Mouse (Mus musculus): ENCODE data around the gene Tfeb. TPM values are rescaled to one million over a fixed set of nuclear protein-coding genes. Genes with fewer than 3 reads are reported as not detected.

Gene Tfeb
- polyA plus RNA-seq, 1 experiment, result 51.1 TPM

GRCm38 (mm10) chr17:47707961-47708360 is 28.9 kb upstream of the Tfeb start:
- Histone ChIP-seq H3K4me1 (ENCODE audit: control insufficient read depth, insufficient read depth, low read length) (no peaks in the 10 kb centered on the region), H3K4me3 (replicated peaks; ENCODE audit: extremely low read depth, low read depth, low read length) (no peak overlapping the region)
- WGBS, result 73% methylated on average over 3 of the region's 3 CpGs
- no peak for DNase-seq
- TF ChIP-seq POLR2A (IDR thresholded peaks at IDR 0.05; ENCODE audit: borderline replicate concordance, extremely low read depth, low read depth, low read length) (no peak), CTCF (IDR thresholded peaks at IDR 0.05; ENCODE audit: insufficient read depth, low read length) (no peak)

GRCm38 (mm10) chr17:47708972-47709371 is 27.9 kb upstream of the Tfeb start:
- H3K4me3 ChIP-seq (replicated peaks; ENCODE audit: extremely low read depth, low read depth, low read length), result no peak overlapping the region
- WGBS, result 60% methylated on average over 4 of the region's 4 CpGs
- H3K4me1 ChIP-seq (ENCODE audit: control insufficient read depth, insufficient read depth, low read length), result no peaks in the 10 kb centered on the region
- DNase-seq, result no peak
- TF ChIP-seq CTCF (IDR thresholded peaks at IDR 0.05; ENCODE audit: insufficient read depth, low read length), result no peak
- TF ChIP-seq POLR2A (IDR thresholded peaks at IDR 0.05; ENCODE audit: borderline replicate concordance, extremely low read depth, low read depth, low read length), result no peak

DNA sequence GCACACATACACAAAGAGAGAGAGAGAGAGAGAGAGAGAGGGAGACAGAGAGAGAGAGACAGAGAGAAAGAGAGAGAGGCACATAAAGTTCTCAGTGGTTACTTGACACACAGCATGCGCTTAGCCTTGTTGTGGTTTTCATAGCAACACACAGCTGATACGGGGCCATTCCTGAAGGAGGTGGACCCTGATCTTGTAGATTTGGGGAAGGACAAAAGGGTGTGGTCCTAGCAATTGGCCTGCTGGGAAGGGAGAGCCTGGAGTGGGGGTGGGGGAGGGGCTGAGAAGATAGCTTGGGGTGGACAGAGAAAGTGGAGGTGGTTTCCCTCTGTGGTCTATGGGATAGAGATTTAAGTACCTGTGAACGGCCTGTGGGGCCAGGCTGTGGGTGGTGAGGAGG is 26.8 kb upstream of the Tfeb start:
- no peaks in the 10 kb centered on the region for H3K4me1 ChIP-seq (ENCODE audit: control insufficient read depth, insufficient read depth, low read length)
- no peak overlapping the region for H3K4me3 ChIP-seq (replicated peaks; ENCODE audit: extremely low read depth, low read depth, low read length)
- TF ChIP-seq CTCF (IDR thresholded peaks at IDR 0.05; ENCODE audit: insufficient read depth, low read length) (no peak), POLR2A (IDR thresholded peaks at IDR 0.05; ENCODE audit: borderline replicate concordance, extremely low read depth, low read depth, low read length) (no peak)
- WGBS, result 68% methylated on average over 3 of the region's 3 CpGs
- DNase-seq, result no peak

DNA sequence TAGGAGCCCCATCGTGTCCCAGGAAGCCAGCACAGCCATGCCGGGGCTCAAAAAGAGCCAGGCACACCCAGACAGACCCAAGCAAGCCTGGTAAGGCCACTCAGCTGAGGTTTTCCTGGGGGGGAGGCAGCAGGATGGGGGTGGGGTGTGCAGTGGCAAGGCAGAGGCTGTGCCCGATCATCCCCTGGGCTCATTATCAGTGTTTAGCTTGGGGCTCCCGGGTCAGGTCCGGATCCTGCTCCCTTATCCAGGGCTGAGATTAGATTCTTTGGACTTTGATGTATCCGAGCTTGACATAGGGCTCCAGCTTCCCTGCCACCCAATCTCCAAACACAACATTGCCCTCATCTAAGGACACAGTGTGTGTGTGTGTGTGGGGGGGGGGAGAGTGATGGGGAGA is 24.9 kb upstream of the Tfeb start:
- TF ChIP-seq CTCF (IDR thresholded peaks at IDR 0.05; ENCODE audit: insufficient read depth, low read length), result no peak
- no peak for TF ChIP-seq POLR2A (IDR thresholded peaks at IDR 0.05; ENCODE audit: borderline replicate concordance, extremely low read depth, low read depth, low read length)
- Histone ChIP-seq H3K4me1 (ENCODE audit: control insufficient read depth, insufficient read depth, low read length) (no peaks in the 10 kb centered on the region), H3K4me3 (replicated peaks; ENCODE audit: extremely low read depth, low read depth, low read length) (no peak overlapping the region)
- 48% methylated on average over 6 of the region's 6 CpGs for WGBS
- no peak for DNase-seq

DNA sequence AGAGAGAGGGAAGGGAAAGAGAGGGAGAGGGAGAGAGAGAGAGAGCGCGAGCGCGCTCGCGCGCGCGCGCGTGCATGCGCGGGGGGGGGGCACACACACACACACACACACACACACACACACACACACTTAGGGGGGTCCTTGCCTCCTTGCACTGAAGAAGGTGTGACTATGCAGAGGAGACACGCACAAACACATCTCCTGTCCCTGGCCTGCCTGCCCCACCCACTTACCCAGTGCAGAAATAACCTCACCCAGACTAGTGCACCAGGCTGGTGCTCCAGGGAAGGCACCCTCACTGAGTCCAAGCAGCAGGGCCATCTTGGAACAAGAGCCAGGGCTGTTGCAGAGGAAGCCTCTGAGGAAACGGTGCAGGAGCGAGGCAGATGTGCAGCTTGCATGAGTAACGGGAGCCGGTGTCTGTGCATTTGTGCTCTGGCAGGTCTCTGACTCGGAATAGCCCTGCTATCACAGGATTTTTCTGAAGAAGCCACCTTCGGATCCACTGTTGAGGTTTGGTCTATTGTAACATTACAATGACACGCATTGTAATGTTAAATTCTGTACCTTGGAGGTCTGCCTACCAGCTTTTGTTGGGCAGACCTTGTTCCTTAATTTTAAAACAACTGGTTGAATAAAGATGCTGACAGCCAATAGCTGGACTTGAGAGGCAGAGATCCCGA is 23.8 kb upstream of the Tfeb start:
- H3K4me3 ChIP-seq (replicated peaks; ENCODE audit: extremely low read depth, low read depth, low read length), result no peak overlapping the region
- no peak for DNase-seq
- 61% methylated on average over 16 of the region's 22 CpGs for WGBS
- no peaks in the 10 kb centered on the region for H3K4me1 ChIP-seq (ENCODE audit: control insufficient read depth, insufficient read depth, low read length)
- no peak for TF ChIP-seq POLR2A (IDR thresholded peaks at IDR 0.05; ENCODE audit: borderline replicate concordance, extremely low read depth, low read depth, low read length)
- no peak for TF ChIP-seq CTCF (IDR thresholded peaks at IDR 0.05; ENCODE audit: insufficient read depth, low read length)

- no peak for DNase-seq
- TF ChIP-seq POLR2A (IDR thresholded peaks at IDR 0.05; ENCODE audit: borderline replicate concordance, extremely low read depth, low read depth, low read length) (no peak), CTCF (IDR thresholded peaks at IDR 0.05; ENCODE audit: insufficient read depth, low read length) (no peak)
- WGBS, result 41% methylated on average over 3 of the region's 3 CpGs
- Histone ChIP-seq H3K4me1 (ENCODE audit: control insufficient read depth, insufficient read depth, low read length) (no peaks in the 10 kb centered on the region), H3K4me3 (replicated peaks; ENCODE audit: extremely low read depth, low read depth, low read length) (no peak overlapping the region)
These were observed 21.8 kb upstream of the Tfeb start for GRCm38 (mm10) chr17:47715037-47715436.

DNA sequence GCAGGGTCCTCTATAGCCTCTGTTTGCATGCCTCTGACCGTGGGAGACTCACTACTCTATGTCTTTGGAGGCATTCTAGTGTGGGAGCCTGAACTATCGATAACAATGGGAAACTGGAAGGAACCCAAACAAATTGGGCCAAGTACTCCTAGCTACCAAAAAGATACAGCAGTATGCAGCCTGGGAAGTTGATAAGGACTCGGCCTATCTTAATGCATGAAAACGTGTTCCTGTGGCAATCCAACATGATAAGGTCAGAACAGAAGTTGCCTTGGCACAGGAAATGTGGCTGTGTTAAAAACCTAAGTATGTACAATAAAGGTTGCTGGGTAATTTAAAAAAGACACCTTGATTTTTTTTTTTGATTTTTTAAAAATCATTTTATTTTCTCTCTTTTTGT is 15.6 kb upstream of the Tfeb start:
- H3K4me1 ChIP-seq (ENCODE audit: control insufficient read depth, insufficient read depth, low read length), result no peaks in the 10 kb centered on the region
- no peak for DNase-seq
- 47% methylated on average over 4 of the region's 4 CpGs for WGBS
- no peak overlapping the region for H3K4me3 ChIP-seq (replicated peaks; ENCODE audit: extremely low read depth, low read depth, low read length)
- no peak for TF ChIP-seq POLR2A (IDR thresholded peaks at IDR 0.05; ENCODE audit: borderline replicate concordance, extremely low read depth, low read depth, low read length)
- TF ChIP-seq CTCF (IDR thresholded peaks at IDR 0.05; ENCODE audit: insufficient read depth, low read length), result no peak

GRCm38 (mm10) chr17:47726566-47726965 is 10.3 kb upstream of the Tfeb start, which contains the start of gene Pgc:
TSS of gene Pgc (plus strand) at chr17:47726842.
- 58% methylated on average over 11 of the region's 11 CpGs for WGBS

GRCm38 (mm10) chr17:47730633-47731575 is 5.9 kb upstream of the Tfeb start:
- TF ChIP-seq CTCF (IDR thresholded peaks at IDR 0.05; ENCODE audit: insufficient read depth, low read length) (no peak), POLR2A (IDR thresholded peaks at IDR 0.05; ENCODE audit: borderline replicate concordance, extremely low read depth, low read depth, low read length) (no peak)
- DNase-seq, result no peak
- H3K4me3 ChIP-seq (replicated peaks; ENCODE audit: extremely low read depth, low read depth, low read length), result no peak overlapping the region
- WGBS, result 47% methylated on average over 24 of the region's 24 CpGs
- H3K4me1 ChIP-seq (ENCODE audit: control insufficient read depth, insufficient read depth, low read length), result no peaks in the 10 kb centered on the region

More at GRCm38 (mm10) chr17:47726566-47726965, 10.3 kb upstream of the Tfeb start, which contains the start of gene Pgc:
- H3K4me3 ChIP-seq (replicated peaks; ENCODE audit: extremely low read depth, low read depth, low read length), result no peak within 1 kb of the TSS
- no peak for DNase-seq
- no peaks in the 10 kb centered on the region for H3K4me1 ChIP-seq (ENCODE audit: control insufficient read depth, insufficient read depth, low read length)
- TF ChIP-seq POLR2A (IDR thresholded peaks at IDR 0.05; ENCODE audit: borderline replicate concordance, extremely low read depth, low read depth, low read length), result no peak
- no peak for TF ChIP-seq CTCF (IDR thresholded peaks at IDR 0.05; ENCODE audit: insufficient read depth, low read length)
